Mouse (Mus musculus) monocyte, adult 2 months (primary cell): ENCODE data around the gene Prcp.
A peak's percentile ranks its signal among the peaks of the same experiment; 100 is the strongest.

Experiments
- DNase-seq, 2 experiments: peaks; one replicate each; pipeline ENCODE4 v3.0.0; 2022; ENCODE audit warnings: low spot score in 2 of 2, low read depth in 1 of 2

The Prcp gene

GRCm38 (mm10) chr7:92874116-92874675, at the start of gene Prcp, which contains the start of gene Ddias:
Prcp (plus strand) TSS chr7:92874470.
Ddias (minus strand) TSS chr7:92874247.
- DNase-seq: peak; percentile 83 to 94

- no peak for DNase-seq
Measured at GRCm38 (mm10) chr7:92826248-92826647, 48.0 kb upstream of the Prcp start.

GRCm38 (mm10) chr7:92827981-92828380, 46.3 kb upstream of the Prcp start:
- DNase-seq: no peak

GRCm38 (mm10) chr7:92832395-92832794, 41.9 kb upstream of the Prcp start:
- peak in 1 of 2 experiments; percentile 31 for DNase-seq

- no peak for DNase-seq
Measured at GRCm38 (mm10) chr7:92834391-92834790, 39.9 kb upstream of the Prcp start.

- DNase-seq: no peak
Measured at GRCm38 (mm10) chr7:92836447-92836846, 37.8 kb upstream of the Prcp start.

GRCm38 (mm10) chr7:92837226-92837625, 37.0 kb upstream of the Prcp start:
- DNase-seq: peak in 1 of 2 experiments; percentile 9

GRCm38 (mm10) chr7:92837907-92838306, 36.4 kb upstream of the Prcp start:
- DNase-seq: no peak

GRCm38 (mm10) chr7:92842254-92842653, 32.0 kb upstream of the Prcp start:
- no peak for DNase-seq

GRCm38 (mm10) chr7:92848246-92848645, 26.0 kb upstream of the Prcp start:
- no peak for DNase-seq

- no peak for DNase-seq
Measured at GRCm38 (mm10) chr7:92866526-92866925, 7.7 kb upstream of the Prcp start.

- no peak for DNase-seq
Measured at GRCm38 (mm10) chr7:92870161-92870560, 4.1 kb upstream of the Prcp start.

- no peak for DNase-seq
Measured at GRCm38 (mm10) chr7:92871596-92871995, 2.7 kb upstream of the Prcp start.

- DNase-seq: peak; percentile 86 to 94
Measured at GRCm38 (mm10) chr7:92874761-92875408, 615 bp downstream of the Prcp start.

GRCm38 (mm10) chr7:92876066-92876465, 1.8 kb downstream of the Prcp start:
- DNase-seq: no peak

- no peak for DNase-seq
Measured at GRCm38 (mm10) chr7:92876538-92876937, 2.3 kb downstream of the Prcp start.

- DNase-seq: peak; percentile 35 to 63
Measured at GRCm38 (mm10) chr7:92878575-92879285, 4.5 kb downstream of the Prcp start.

- DNase-seq: no peak
Measured at GRCm38 (mm10) chr7:92883850-92884716, 9.8 kb downstream of the Prcp start.

- DNase-seq: no peak
Measured at GRCm38 (mm10) chr7:92884998-92885660, 10.9 kb downstream of the Prcp start.

GRCm38 (mm10) chr7:92886801-92887200, 12.5 kb downstream of the Prcp start:
- DNase-seq: no peak

GRCm38 (mm10) chr7:92887230-92887629, 13.0 kb downstream of the Prcp start:
- DNase-seq: no peak
